Mouse (Mus musculus) T-helper 17 cell (primary cell): ENCODE data around the gene Sox18.

ENCODE experiments used
- in situ Hi-C, 2 experiments: fragments of 300-600 bp; cut with MboI, MseI; formaldehyde crosslinking; loops; 1 replicate in 1 of 2; 2 replicates in 1 of 2; pipeline ENCODE4 v1.15.1; 2025; ENCODE audit warnings: high pct_unique_total_duplicates in 2 of 2

Gene Sox18

DNA sequence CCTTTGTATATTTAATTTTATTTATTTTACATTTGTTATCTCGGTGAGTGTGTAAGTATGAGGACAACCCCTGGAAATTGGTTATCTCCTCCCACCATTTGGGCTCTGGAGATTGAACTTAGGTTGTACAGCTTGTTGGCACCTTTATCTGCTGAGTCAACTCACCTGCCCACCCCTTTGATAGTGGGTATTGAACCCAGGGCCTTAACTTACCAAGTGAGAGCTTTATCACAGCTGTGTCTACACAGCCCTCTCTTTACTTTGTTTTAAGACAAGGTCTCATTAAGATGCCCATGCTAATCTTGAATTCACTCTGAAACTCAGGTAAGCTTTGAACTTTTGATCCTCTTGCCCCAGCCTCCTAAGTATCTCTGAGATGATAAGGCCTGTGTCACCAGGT, 10.5 kb upstream of the Sox18 start:
- in situ Hi-C loops, result loop anchor here in 1 of 2 experiments (10.0 kb wide), 1 partner anchor 183 kb away; the partner anchor contains the start of gene Polr3k

DNA sequence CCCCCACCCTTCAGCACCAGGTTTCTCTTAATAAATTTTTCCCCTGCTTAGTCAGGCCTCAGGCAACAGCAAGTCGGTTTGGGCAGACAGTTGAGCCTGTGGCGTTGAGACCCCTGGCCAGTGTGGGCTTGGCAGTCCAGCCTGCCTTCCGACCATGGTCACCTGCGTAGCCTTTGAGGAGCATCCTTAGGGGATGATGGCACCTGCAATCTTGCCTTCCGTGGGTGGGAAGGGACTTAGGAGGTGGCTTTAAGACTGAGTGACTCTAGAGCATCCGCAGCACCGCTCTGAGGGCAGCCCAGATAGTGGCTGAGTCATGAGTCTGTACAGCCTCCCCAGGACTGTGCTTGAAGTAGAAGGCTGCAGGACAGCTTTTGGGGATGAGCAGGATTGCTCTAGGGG, 9.3 kb upstream of the Sox18 start:
- in situ Hi-C loops, result loop anchor here in 1 of 2 experiments (10.0 kb wide), 1 partner anchor 184 kb away; the partner anchor contains the start of gene Polr3k

DNA sequence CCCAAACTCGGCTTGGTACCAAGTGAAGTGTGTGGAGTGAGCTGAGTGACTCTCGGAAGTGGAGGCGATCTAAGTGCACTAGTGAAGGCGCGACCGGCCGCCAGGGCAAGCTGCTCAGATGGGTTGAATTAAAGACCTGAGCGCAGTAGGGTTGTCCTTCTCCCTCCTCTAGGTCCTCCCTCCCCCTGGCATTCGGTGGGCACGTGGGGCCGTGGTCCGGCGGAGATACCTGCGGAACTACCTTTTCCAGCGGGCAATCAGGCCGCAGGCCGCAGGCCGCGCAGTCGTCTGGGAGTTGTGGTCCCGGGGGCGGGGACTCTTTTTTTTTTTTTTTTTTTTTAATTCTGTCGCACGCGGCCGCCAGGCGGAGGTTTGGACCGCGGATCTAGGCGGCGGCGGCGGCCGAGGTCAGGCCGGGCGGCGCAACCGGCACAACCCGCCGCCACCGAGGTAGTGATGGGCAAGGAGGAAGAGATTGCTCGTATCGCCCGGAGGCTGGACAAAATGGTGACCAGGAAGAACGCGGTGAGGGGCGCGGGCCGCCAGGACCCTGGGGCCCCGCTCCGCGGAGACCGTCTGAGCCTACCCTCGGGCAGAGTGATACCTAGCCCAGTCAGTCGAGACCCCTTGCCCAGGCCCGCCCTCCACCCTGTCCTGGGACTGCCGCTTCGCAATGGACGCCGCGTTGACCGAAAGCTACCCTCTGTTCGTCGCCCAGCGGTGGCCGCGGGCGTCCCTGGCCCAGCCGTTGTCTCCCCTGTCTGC, 8.7 kb upstream of the Sox18 start, which contains the start of gene Tcea2:
Tcea2 (plus strand) TSS at position 360 of the 765 bp plus-strand sequence.
- in situ Hi-C loops, result loop anchor here in 1 of 2 experiments (10.0 kb wide), 1 partner anchor 185 kb away; the partner anchor contains the start of gene Polr3k

DNA sequence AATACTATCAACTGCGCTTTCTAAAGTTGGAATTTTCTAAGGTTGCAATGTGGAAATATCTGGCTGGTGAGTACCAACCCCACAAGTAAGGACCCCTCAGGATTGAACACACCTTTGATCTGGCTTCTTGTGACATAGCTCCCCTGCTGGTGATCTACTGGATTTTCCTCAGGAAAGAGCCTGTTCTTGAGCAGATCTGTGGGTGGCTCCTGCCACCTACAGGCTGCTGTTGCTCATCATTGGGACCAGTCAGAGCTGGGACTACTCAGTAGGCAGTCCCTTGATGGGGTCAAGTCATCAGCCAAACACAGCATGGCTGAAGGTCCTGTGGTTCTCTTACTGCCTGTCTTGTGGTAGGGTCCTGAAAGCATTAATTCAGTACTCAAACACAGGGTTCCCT, 7.3 kb upstream of the Sox18 start:
- in situ Hi-C loops, result no loop called here

DNA sequence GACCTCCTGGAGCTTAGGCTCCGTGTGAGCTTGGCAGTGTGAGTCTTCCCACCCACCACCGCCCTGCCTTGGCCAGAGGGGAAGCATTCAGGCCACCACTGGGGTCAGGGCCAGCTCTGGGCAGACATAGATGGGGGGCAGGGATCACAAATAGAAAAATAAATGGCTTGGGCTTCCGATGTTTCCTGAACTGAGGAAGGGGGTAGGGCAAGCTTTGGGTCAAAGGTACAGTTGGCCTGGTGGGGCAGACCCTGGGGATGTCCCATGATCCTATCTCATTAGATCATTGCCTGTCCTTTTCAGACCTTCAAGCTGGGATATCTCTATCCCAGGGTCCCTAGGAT, 6.3 kb upstream of the Sox18 start:
- in situ Hi-C loops, result no loop called here

DNA sequence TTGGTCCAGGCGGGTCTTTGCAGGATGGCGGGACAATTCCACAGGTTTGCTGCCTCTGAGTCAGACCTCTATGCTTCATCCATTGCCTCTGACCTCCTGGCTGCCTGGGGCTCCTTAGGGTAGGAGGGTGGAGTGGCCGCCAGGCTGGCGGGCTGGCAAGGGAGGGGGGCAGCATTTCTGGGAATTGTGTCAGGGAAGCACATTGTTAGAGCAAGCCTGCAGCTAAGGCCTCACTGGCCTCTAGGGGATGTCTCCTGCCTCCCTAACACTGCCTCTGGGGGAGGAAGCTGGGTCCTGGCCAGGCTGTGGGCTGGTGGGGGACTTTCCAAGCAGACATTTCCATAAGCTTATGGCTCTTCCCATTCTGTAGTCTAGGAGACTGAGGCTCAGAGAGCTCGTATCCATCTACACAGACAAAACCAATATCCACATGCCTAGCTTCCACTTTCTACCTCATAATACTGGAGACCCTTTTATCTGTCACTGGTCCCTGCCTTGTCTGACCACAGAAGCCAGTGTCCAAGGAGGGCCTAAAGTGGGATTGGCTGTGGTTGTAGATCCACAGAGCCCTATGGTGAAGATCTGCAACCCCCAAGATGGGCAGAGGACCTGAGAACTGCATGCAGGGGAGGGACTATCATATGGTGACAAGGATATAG, 5.8 kb upstream of the Sox18 start:
- in situ Hi-C loops, result no loop called here

DNA sequence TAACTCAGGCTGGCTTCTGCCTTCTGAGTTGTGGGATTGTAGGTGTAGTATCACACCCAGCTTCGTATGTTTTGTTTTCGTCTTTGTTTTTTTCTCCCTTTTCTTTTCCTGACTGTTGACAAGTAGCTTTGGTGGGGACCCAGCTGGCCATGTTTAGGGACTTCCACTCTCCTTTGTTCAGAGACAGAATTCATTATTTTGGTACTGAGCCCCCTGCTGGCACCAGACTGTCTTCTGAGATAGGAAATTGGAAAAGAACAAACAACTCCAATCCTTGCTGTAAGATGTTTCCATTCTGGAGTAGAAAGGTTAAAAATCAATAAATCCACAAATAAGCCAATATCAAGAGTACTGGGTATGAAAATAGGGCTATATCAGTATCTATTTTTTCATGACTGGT, 5.0 kb upstream of the Sox18 start:
- in situ Hi-C loops, result no loop called here

DNA sequence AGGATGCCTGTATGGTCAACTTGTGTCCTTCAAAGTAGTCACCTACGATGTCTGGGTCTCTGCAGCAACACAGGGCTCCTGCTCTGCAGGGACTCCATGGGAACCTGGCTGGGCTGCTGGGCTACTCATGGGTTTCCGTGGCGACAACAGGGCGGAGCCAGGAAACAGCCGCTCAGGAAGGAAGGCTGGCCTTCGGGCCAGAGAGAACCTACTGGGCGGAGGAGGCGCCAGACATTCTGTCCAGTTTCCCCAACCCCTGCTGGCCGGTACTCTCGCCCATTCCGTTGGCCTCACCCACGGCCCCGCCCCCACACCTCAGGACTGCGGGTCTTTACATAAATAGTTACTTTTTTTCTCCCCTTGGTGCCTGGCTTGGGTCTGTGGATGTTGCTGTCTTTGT, 4.0 kb upstream of the Sox18 start:
- in situ Hi-C loops, result no loop called here

DNA sequence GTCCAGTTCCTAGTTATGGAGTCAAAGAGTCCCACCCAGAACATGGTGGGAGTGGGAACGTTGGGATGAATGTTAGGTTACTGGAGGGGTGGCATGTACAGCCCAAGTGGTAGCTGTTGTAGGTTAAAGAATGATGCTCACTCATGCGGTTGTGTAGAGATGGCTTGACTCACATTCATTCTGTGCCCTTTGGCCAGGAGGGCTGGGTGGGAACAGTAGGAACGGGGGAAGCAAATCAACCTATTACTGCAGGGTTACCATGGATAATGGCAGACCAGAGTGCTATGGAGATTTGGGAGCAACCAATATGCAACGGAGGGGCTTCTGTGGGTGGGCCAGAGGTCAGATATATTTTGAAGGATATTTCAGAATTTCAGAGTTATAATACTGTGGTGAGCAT, 3.5 kb upstream of the Sox18 start:
- in situ Hi-C loops, result no loop called here

DNA sequence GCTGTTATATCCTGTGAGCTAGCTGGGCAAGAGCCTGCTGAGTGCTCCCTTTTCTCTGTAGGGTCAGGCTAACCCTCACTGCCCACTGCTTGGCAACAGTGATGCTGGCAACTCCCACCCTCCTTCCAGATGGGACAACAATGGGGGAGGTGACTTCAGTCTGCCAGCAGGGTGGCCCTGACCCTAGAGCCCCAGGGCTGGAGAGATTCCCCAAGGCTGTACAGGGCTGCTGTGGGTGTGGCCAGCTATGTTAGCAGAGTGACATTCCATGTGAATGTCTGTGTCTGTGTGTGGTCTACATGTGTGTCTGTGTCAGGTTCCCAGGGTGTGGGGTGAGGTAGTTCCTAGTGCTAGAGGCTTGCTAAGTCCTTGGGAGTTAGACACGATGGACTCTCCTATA, 2.1 kb upstream of the Sox18 start:
- in situ Hi-C loops, result no loop called here

DNA sequence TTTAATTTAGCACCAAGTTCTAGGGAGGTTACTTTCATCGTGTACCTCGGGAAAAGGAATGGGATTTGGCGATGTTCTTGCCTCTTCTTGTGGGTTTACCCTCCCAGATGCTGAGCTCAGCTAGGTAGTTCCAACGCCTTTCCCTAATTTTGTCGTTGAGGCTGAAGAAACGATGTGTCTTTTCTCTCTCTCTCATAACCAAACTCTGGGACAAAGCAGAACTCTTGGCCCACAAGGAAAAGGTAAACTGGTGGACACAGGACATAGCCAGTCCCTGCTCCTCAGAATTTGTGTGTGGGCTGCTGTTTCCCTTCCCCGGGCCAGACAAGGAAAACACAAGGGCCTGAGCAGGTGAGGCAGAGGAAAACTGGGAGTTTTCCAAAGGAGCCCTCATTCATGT, 544 bp upstream of the Sox18 start:
- in situ Hi-C loops, result no loop called here

DNA sequence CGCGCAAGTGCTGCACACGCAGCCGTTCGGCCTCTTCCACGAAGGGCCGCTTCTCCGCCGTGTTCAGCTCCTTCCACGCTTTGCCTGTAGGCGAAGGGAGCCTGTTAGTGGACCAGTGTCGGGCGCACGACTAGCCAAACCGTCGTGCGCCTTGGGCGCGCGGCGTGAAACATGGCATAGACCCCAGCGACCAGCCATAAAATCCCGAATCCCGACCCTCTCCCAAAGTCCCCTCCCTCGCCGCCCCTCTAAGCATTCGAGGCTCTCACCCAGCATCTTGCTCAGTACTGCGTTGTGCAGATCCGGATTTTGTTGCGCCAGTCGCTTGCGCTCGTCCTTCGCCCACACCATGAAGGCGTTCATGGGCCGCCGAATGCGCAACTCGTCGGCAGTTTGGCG, 528 bp downstream of the Sox18 start:
- in situ Hi-C loops, result no loop called here

DNA sequence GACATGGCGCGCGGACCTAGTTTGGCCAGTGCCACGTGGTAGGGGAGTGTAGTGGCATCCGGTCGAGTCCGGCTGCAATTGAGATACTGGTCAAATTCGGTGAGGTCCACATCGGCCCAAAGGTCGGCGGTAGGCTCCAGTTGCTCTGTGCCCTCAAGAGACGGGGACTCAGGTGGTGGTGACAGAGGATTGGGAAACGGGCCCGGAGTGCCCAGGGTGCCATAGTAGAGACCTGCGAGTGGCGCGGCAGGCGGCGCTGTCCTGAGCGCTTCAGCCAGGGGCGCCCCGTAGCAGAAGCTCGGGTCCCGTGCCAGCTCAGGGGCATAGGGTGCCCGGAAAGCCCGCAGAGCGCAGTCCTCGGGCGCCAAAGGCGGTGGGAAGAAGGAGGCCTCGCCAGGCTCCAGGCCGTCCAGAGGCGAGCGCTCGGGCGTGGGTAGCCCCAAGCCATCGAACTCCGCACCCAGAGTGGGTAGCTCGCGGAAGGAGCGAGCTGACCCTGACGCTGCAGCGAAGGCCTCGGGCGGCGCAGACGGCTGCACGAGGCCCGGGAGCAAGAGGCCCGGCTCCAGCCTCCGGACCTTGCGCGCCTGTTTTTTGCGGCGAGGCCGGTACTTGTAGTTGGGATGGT, 1.0 kb downstream of the Sox18 start:
- in situ Hi-C loops, result no loop called here

DNA sequence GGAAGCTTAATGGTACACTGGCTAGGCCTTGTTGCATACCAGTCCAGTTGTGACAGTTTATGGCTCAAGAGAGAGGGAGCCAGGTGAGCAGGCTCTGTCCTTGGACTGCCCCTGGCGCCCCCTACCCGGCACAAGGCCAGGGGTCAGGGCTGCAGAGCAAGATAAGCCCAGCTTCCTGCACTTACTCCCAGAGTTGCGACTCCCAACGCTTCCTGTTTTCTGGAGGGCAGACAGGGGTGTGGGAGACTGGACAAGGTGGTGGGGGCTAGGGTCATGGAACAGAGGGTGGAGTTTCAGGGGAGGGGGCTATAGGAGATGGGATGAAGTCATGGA, 8.2 kb downstream of the Sox18 start:
- in situ Hi-C loops, result no loop called here

DNA sequence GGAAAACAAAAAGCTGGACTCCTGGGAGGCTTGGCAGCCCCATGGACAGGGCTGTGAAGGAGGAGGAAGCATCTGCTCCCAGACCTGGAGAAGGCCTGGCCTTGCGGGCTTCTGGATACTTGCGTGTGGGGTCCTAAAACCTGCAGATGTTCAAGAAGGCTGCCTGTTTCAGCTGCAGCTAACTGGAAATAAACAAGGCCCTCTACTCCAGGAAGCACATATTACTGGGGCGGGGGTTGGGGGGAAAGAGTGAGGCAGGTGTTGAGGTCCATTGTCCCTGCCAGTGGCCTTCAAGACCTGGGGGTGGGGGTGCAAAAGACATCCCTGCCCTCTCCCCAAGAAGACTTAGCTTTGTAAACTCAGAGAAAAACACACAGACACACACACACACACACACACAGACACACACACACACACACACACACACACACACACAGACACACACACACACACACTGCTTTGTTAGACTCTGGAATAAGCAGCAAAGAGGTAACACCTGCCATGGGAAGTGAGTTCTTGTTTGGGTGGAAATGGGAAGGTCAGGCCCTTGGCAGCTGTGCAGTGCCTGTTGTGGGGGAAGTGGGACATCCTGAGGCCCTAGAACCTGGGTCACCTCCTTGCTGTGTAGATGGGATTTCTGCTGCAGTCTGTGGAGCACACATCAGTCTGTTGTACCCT, 8.7 kb downstream of the Sox18 start:
- in situ Hi-C loops, result no loop called here

DNA sequence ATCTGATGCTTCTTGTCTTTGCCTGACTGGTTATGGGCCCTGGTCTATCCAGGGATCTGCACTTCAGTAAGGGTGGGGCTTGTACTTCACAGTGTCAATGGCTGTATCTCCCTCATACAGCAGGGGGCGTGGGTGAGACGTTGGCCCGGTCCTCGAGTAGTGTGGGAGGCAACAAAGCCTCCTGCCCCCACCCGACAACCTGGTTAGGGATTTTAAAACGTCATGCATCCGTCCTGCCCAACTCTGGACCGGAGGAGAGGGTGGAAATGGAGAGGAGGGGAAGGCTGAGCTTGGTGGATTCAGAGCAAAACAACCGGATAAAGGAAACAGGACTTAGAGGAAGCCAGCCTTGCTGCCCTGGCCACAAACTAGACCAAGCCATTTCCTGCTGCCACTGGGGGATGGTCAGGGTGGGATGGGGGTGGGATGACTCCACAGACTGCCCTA, 11.8 kb downstream of the Sox18 start:
- in situ Hi-C loops, result no loop called here

DNA sequence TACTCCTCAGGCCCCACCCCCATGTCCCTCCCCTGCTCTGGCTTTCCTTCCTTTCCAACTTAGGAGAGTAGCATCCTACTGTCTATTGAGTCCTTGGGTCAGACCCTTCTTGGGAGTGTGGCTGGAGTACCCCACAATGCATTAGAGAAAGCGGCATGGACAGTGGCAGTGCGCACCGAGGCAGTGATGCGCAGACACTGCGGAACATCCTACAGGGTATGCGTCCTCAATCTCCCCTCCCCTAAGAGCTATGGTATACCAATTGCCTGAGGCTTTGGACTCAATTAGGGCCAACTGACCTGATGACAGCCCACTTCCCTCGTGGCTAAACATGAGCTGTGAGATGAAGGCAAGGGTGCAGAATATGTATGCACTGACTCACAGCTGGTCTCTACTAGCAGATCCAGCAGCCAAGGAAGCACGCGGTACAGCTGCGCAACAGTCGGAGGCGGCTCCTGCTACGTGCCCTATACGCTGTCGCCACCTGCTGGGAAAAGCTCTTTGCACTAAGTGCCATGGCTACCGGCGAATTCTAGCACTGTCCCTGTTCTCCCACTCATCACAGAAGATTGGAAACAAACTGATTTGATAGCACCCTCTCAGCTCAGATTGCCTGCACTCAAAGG, 12.4 kb downstream of the Sox18 start:
- in situ Hi-C loops, result no loop called here

DNA sequence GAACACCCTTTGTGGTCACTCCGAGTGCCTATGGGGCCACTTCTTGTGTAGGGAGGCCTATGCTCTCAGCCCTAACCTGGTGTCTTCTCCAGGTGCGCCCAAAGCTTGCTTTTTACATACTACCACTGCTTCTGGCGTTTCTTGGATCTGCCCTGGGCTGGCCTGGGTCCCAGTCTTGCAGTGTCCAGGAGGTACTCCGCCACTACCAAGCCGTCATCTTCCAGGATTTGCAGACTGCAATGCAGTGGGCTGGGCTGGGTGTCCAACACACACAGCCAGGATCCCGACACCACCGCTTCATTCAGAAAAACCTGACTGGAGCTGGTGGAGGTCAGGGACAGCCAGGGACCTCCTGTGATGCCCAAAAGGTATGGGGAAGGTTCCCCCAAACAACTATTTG, 12.9 kb downstream of the Sox18 start:
- in situ Hi-C loops, result no loop called here

DNA sequence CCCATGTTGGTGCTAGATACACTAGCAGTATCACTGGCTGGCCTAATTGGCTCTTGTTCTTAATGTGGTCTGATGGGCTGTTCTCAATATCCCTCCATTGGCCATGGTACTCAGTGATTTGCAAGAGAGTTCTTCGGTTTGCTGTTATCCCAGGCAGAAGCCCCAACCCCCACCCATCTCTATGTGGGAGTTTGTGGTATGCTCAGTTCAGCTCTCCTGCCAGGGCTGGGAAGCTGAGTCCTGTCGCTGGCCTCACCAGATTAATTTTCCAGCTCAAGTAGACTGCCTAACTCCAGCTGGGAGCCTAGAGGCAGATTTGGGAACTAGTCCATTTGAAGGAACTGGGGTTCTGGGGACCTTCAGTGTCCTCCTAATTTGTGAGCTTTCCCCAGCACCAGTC, 14.0 kb downstream of the Sox18 start:
- in situ Hi-C loops, result no loop called here

DNA sequence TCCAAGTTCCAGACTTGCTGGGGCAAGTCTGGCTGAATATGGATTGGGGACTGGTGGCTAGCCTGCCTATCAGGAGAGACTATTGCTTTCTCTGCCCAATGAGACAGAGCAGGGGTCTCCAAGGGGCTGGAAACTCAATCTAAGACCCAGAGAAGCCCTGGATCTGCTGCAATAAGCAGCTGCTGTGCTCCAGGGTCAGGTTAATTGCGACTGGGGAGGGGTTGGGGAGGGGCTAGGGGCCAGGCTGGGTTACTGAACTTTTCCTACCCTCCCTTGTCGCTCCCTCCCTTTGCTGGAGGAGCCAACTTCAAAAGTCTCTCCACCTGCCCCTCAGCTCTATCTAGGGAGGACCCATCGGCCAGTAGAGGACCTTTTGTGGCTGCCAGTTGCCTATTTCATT, 14.7 kb downstream of the Sox18 start, which contains the start of gene Gm29797:
Gm29797 (plus strand) TSS at position 301 of the 400 bp plus-strand sequence.
- in situ Hi-C loops, result no loop called here

DNA sequence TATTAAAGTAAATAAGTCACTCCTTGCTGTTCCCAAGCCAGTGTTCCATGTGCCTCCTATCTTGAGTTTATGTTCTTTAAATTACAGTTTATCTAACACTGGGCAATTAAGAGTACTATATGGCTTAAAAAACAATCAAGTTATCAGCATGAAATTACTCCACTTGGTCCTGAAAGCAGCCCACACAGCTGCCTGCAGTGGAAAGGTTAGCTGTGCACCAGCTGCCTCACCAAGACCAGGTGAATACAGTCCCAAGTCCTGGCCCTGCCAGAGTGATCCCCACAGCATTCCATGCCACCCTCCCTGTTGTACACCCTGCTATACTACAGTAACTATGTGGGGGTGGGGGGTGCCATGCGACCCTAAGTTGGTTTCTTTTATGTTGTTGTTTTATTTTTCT, 17.9 kb downstream of the Sox18 start:
- in situ Hi-C loops, result no loop called here

DNA sequence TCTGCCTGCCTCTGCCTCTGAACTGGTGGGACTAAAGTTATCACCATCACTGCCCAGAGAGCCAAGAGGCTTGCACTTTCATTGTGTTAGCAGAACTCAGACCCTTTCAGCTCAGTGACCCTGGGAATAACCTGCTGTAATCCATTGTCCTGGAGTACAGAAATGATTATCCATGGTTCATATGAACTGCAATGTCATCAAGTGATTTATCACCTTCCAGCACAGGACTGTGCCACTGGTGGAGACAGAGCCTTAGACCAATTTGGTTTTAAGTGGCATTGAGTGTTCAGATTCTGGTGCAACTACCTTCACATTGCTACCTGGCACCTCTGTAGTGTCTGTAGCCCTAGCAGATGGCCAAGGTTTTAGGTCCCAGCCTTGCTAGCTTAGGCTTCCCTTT, 18.4 kb downstream of the Sox18 start:
- in situ Hi-C loops, result no loop called here
